In genomic region chr14:40279194-40279593, GRCm38 (mm10) we compare ENCODE assay signal across 28 mouse cellular contexts.
DNase-seq lines count a peak whose midpoint lies in the region; ATAC-seq and TF ChIP-seq lines count a peak whose summit lies in the region.
"Had no signal": no experiment of that assay in that cellular context is flagged by ENCODE, and none has a peak within 500 bp of the region (broad histone marks: within the 10 kb centered on the region; RNA-seq: fewer than 3 reads in every experiment).

No protein-coding gene starts in this region.

- H3K9me3 ChIP-seq in forebrain, embryonic 14.5 days (replicated peaks; ENCODE audit: control insufficient read depth, low read length) = no peaks in the 10 kb centered on the region
- H3K9me3 ChIP-seq in forebrain, postnatal 0 days (ENCODE audit: low read length) = no peaks in the 10 kb centered on the region
- H3K9me3 ChIP-seq: embryonic facial prominence, embryonic 12.5 days; embryonic facial prominence, embryonic 15.5 days; forebrain, embryonic 15.5 days; heart, embryonic 10.5 days; heart, embryonic 13.5 days had no signal

- no peaks in the 10 kb centered on the region for H3K27me3 ChIP-seq in forebrain, embryonic 14.5 days (replicated peaks; ENCODE audit: control insufficient read depth, insufficient read depth, low read length)
- no peaks in the 10 kb centered on the region for H3K27me3 ChIP-seq in forebrain, postnatal 0 days (ENCODE audit: insufficient read depth, low read length)
- H3K27me3 ChIP-seq: embryonic facial prominence, embryonic 12.5 days; embryonic facial prominence, embryonic 15.5 days; forebrain, embryonic 15.5 days; heart, embryonic 13.5 days had no signal

- H3K4me3 ChIP-seq in forebrain, embryonic 14.5 days (ENCODE audit: low read depth, low read length) = no peak overlapping the region
- no peak overlapping the region for H3K4me3 ChIP-seq in forebrain, postnatal 0 days (ENCODE audit: low read depth, low read length)
- H3K4me3 ChIP-seq: embryonic facial prominence, embryonic 12.5 days; embryonic facial prominence, embryonic 15.5 days; forebrain, embryonic 15.5 days; heart, adult 2 months; heart, embryonic 10.5 days; heart, embryonic 13.5 days had no signal

- no peak overlapping the region for H3K9ac ChIP-seq in forebrain, embryonic 14.5 days (ENCODE audit: low read length)
- no peak overlapping the region for H3K9ac ChIP-seq in forebrain, postnatal 0 days
- H3K9ac ChIP-seq: embryonic facial prominence, embryonic 12.5 days; embryonic facial prominence, embryonic 15.5 days; forebrain, embryonic 15.5 days; heart, embryonic 13.5 days; hindbrain, embryonic 14.5 days had no signal

- peak; percentile 29; the same call in 1 of the 2 replicates for ATAC-seq in forebrain, embryonic 14.5 days
- no peak for ATAC-seq in forebrain, postnatal 0 days
- ATAC-seq in megakaryocyte progenitor cell, adult 5-6 weeks (replicated peaks; ENCODE audit: poor library complexity) = no peak
- ATAC-seq: activated CD4-positive, CD25-positive, alpha-beta regulatory T cell, adult 4 months; CD4-positive, CD25-positive, alpha-beta regulatory T cell, adult 4 months; forebrain, embryonic 15.5 days; hindbrain, postnatal 0 days; inflammation-experienced regulatory T-cells, adult 6 months; intestine, embryonic 16.5 days had no signal

- no peaks in the 10 kb centered on the region for H3K36me3 ChIP-seq in forebrain, embryonic 14.5 days (ENCODE audit: control insufficient read depth, insufficient read depth, low read length)
- no peaks in the 10 kb centered on the region for H3K36me3 ChIP-seq in forebrain, postnatal 0 days (ENCODE audit: insufficient read depth)
- H3K36me3 ChIP-seq: embryonic facial prominence, embryonic 12.5 days; embryonic facial prominence, embryonic 15.5 days; forebrain, embryonic 15.5 days; heart, embryonic 10.5 days; heart, embryonic 13.5 days had no signal

- no peaks in the 10 kb centered on the region for H3K4me1 ChIP-seq in forebrain, embryonic 14.5 days (ENCODE audit: control insufficient read depth, insufficient read depth, low read length)
- H3K4me1 ChIP-seq in forebrain, postnatal 0 days (ENCODE audit: insufficient read depth) = no peaks in the 10 kb centered on the region
- H3K4me1 ChIP-seq: embryonic facial prominence, embryonic 12.5 days; embryonic facial prominence, embryonic 15.5 days; forebrain, embryonic 15.5 days; heart, embryonic 10.5 days; heart, embryonic 13.5 days had no signal

- WGBS in forebrain, embryonic 14.5 days = 54% methylated on average over 2 of the region's 2 CpGs
- WGBS in forebrain, postnatal 0 days = 50% methylated on average over 2 of the region's 2 CpGs

- peak; percentile 9 for DNase-seq in forebrain, embryonic 14.5 days (ENCODE audit: low spot score)
- no peak for DNase-seq in forebrain, postnatal 0 days
- peak; percentile 3 for DNase-seq in right cerebral cortex, adult 18-20 months
- no peak for DNase-seq in right cerebral cortex, postnatal 36 days (ENCODE audit: low spot score in 2 of 2)
- DNase-seq in brain, embryonic 14.5 days (ENCODE audit: low read depth) = peak; percentile 27
- DNase-seq: adrenal gland, adult 8-10 months; adrenal gland, postnatal 25 days; cerebellum, adult 11 months; cerebellum, adult 2 months; cerebellum, adult 9-11 months; cerebellum, postnatal 25 days; gastrocnemius, postnatal 10 days; gastrocnemius, postnatal 36 days; heart, adult 2 months; heart, postnatal 14 days; heart, postnatal 4 days had no signal

- H3K27ac ChIP-seq in forebrain, embryonic 14.5 days (ENCODE audit: low read depth, low read length) = no peak overlapping the region
- H3K27ac ChIP-seq in forebrain, postnatal 0 days (ENCODE audit: low read depth, low read length) = no peak overlapping the region
- H3K27ac ChIP-seq: embryonic facial prominence, embryonic 12.5 days; embryonic facial prominence, embryonic 15.5 days; forebrain, embryonic 15.5 days; heart, adult 2 months; heart, embryonic 10.5 days; heart, embryonic 13.5 days; hindbrain, embryonic 14.5 days; hindbrain, postnatal 0 days had no signal

- no peak overlapping the region for H3K4me2 ChIP-seq in forebrain, embryonic 14.5 days (ENCODE audit: low read length)
- no peak overlapping the region for H3K4me2 ChIP-seq in forebrain, postnatal 0 days (ENCODE audit: low read depth)
- H3K4me2 ChIP-seq: embryonic facial prominence, embryonic 12.5 days; embryonic facial prominence, embryonic 15.5 days; forebrain, embryonic 15.5 days; heart, embryonic 13.5 days; hindbrain, embryonic 14.5 days had no signal

- TF ChIP-seq POLR2A in brain, embryonic 14.5 days (IDR thresholded peaks at IDR 0.05; ENCODE audit: borderline replicate concordance, extremely low read depth, insufficient read depth, insufficient read length, poor library complexity, severe bottlenecking) = no peak

- no peak for TF ChIP-seq CTCF in forebrain, postnatal 0 days (IDR thresholded peaks at IDR 0.05; ENCODE audit: low read depth)
- TF ChIP-seq CTCF in brain, embryonic 14.5 days (IDR thresholded peaks at IDR 0.05; ENCODE audit: borderline replicate concordance, extremely low read depth, insufficient read depth, insufficient read length) = no peak

Comparison
In these comparisons a context has a peak if more than half of its experiments do, and no peak if none do; other contexts are left out.
1. DNase-seq: peak in forebrain, embryonic 14.5 days (single experiment), right cerebral cortex, adult 18-20 months (single experiment) and brain, embryonic 14.5 days (single experiment); none in forebrain, postnatal 0 days (single experiment) and right cerebral cortex, postnatal 36 days (0 of 2).